Mouse (Mus musculus) kidney, adult 2 months (tissue): ENCODE results near the gene Slc35b2.

Source experiments
- CTCF ChIP-seq: fragments of 200-500 bp; conservative IDR thresholded peaks from 2 replicates; pipeline ENCODE4 v1.5.1; 2011; ENCODE audit warnings: low read depth, mild to moderate bottlenecking, control low read depth, low read length, moderate library complexity, mixed read lengths; ENCODE audit not compliant: insufficient read depth, insufficient read length
- POLR2A ChIP-seq: fragments of 200-500 bp; IDR thresholded peaks from one replicate; pipeline ENCODE4 v1.6.1; 2011; ENCODE audit warnings: low read depth, low read length, control low read depth

- TF ChIP-seq CTCF = no peak
- TF ChIP-seq POLR2A = no peak
These were observed 43.6 kb downstream of the Slc35b2 start for GRCm38 (mm10) chr17:45606992-45607879.
